Mouse (Mus musculus) thymus, adult 2 months (tissue): ENCODE data around the gene Arhgap25.

Experiments
- CTCF ChIP-seq: fragments of 200-500 bp; IDR thresholded peaks from 2 replicates; pipeline ENCODE4 v1.5.1; 2012; ENCODE audit warnings: mild to moderate bottlenecking, control low read depth, low read length, moderate library complexity, borderline replicate concordance; ENCODE audit not compliant: control insufficient read depth, poor library complexity, insufficient read depth; ENCODE audit errors: extremely low read depth
- POLR2A ChIP-seq: fragments of 200-500 bp; IDR thresholded peaks from 2 replicates; pipeline ENCODE4 v1.6.1; 2012; ENCODE audit warnings: mild to moderate bottlenecking, low read length, control low read depth, moderate library complexity; ENCODE audit not compliant: control insufficient read depth, poor library complexity, insufficient read depth; ENCODE audit errors: extremely low read depth

DNA sequence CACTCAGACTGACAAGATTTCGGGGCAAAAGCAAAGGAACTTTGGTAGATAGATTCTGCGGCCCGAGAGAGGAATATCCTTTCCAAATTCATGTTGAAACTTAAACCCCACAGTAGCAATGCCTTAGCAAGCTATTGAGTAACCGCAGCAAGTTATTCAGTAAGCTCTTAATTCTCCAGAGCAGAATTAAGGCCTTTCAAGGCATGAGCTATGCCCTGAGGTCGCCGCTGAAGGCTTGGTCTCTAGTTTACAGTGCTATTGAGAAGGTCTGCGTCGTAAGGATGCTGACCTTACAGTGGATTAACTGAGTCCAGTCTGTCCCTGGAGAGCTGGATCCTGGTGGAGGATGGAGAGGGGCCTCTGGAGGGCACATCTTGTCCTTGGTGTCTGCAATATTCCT, 12.5 kb downstream of the Arhgap25 start:
- no peak for TF ChIP-seq CTCF
- no peak for TF ChIP-seq POLR2A
